Mouse (Mus musculus) small intestine, adult 2 months (tissue): Measurements from ENCODE around the gene Ccdc117. TPM values are rescaled to one million over a fixed set of nuclear protein-coding genes. Genes with fewer than 3 reads are reported as not detected.

Experiments
- H3K27ac ChIP-seq: fragments of 200-500 bp; 2 replicates; pipeline ENCODE4 v1.5.1; 2012; ENCODE audit warnings: low read depth, low read length, control low read depth, inconsistent platforms; ENCODE audit not compliant: insufficient read depth
- H3K27me3 ChIP-seq: fragments of 200-500 bp; 2 replicates; pipeline ENCODE4 v1.6.1; 2012; ENCODE audit warnings: mild to moderate bottlenecking, moderate library complexity, low read length, inconsistent platforms; ENCODE audit not compliant: control insufficient read depth, insufficient read depth
- H3K36me3 ChIP-seq: fragments of 200-500 bp; 2 replicates; pipeline ENCODE4 v1.6.1; 2012; ENCODE audit warnings: mild to moderate bottlenecking, low read length, control low read depth, inconsistent platforms; ENCODE audit not compliant: control insufficient read depth, insufficient read depth
- H3K4me1 ChIP-seq: fragments of 200-500 bp; 2 replicates; pipeline ENCODE4 v1.6.1; 2012; ENCODE audit warnings: low read length, inconsistent platforms, mixed read lengths; ENCODE audit not compliant: control insufficient read depth, insufficient read depth, insufficient read length
- H3K4me3 ChIP-seq: fragments of 200-500 bp; 2 replicates; pipeline ENCODE4 v1.5.1; 2012; ENCODE audit warnings: low read depth, mild to moderate bottlenecking, control low read depth, inconsistent platforms, low read length, moderate library complexity
- CTCF ChIP-seq: fragments of 200-500 bp; IDR thresholded peaks from 2 replicates; pipeline ENCODE4 v1.5.1; 2012; ENCODE audit warnings: low read depth, mild to moderate bottlenecking, control low read depth, inconsistent platforms, low read length, moderate library complexity, mixed read lengths; ENCODE audit not compliant: insufficient replicate concordance, insufficient read length; ENCODE audit errors: extremely low read depth
- POLR2A ChIP-seq: fragments of 200-500 bp; IDR thresholded peaks from 2 replicates; pipeline ENCODE4 v1.6.1; 2012; ENCODE audit warnings: low read depth, mild to moderate bottlenecking, control low read depth, inconsistent platforms, low read length, moderate library complexity
- WGBS: fragments of 180-500 bp; shearing (Covaris S2); methylation state at CpG from one replicate; pipeline ENCODE4 v1.1.7; 2018; 5-methylcytosine and 5-hydroxymethylcytosine counted together
- polyA plus RNA-seq: library from polyadenylated mRNA; depleted of rRNA; stranded (reverse); fragments of >200 nt; gene quantifications from 2 replicates; pipeline ENCODE4 v1.2.3, GENCODE M21; 2012

Ccdc117 gene
- polyA plus RNA-seq, 1 experiment = 2.9 TPM

DNA sequence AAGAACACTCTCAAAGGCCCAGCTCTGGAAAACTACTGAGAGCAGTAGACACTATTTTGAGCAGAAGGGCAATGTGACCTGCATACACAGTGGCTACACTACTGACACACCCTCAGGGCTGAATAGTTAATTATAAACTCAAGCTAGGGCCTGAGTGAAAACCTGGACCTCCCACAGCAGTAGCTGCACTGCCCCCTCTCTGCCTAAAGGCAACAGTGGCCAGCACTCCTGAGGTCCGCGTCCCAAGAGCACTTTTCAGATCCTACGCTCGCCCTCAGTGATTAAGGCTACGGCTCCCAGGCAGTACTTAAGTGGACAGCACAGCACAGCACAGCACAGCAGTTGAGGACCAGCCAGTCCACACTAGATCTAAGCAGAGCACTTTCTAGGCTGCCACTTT is 8.9 kb downstream of the Ccdc117 start:
- WGBS = 84% methylated on average over 5 of the region's 5 CpGs
- peaks cover 48% of the 10 kb centered on the region for H3K36me3 ChIP-seq
- H3K27me3 ChIP-seq = no peaks in the 10 kb centered on the region
- TF ChIP-seq POLR2A (no peak), CTCF (peak; percentile 36; the same call in 1 of the 2 replicates)
- H3K4me1 ChIP-seq = peaks cover 3% of the 10 kb centered on the region; the same call in 1 of the 2 replicates
- no peak overlapping the region for H3K4me3 ChIP-seq
- H3K27ac ChIP-seq = no peak overlapping the region

DNA sequence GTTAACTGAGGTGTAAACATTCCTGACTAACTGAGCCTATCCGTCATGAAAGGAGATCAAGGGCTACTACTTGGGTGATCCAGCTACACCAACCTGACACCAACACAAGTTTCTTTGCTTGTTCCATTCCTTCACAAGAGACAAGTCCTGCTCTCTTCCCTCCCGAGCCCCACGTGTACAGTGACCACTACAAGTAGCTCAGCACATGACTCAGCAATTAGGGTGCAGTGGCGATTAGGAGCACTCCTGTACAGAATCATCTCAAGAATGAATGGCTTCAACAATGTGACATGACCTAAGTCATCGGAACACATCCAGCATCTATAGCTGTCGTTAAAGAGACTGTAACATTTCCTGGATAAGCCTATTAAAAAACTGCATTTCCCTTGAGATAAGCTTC is 11.3 kb downstream of the Ccdc117 start:
- H3K4me3 ChIP-seq = no peak overlapping the region
- H3K27ac ChIP-seq = no peak overlapping the region
- peaks cover 3% of the 10 kb centered on the region; the same call in 1 of the 2 replicates for H3K4me1 ChIP-seq
- no peaks in the 10 kb centered on the region for H3K27me3 ChIP-seq
- TF ChIP-seq CTCF = no peak
- no peak for TF ChIP-seq POLR2A
- WGBS = 71% methylated on average over 6 of the region's 6 CpGs
- H3K36me3 ChIP-seq = peaks cover 58% of the 10 kb centered on the region

DNA sequence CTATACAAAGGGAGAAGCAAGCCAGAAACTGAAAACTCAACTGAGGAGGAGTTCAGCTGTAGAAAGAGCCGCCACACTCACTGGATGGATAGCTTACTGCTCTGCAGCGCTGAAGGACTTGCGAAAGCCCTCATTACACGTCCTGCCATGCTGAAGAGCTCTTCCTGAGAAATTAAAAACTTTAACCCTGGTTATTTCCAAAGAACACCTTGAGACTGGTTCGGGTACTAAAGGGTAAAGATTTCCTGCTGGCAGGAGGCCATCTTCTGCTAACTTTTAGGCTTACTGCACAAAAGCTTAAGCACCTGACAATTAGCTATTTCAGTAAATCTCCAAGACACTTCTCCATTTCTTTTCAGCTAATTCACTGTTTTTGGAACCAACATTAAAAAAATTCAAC is 11.8 kb downstream of the Ccdc117 start:
- TF ChIP-seq POLR2A (no peak), CTCF (no peak)
- no peak overlapping the region for H3K27ac ChIP-seq
- H3K36me3 ChIP-seq = peaks cover 62% of the 10 kb centered on the region
- WGBS = 67% methylated on average over 5 of the region's 5 CpGs
- H3K4me3 ChIP-seq = no peak overlapping the region
- no peaks in the 10 kb centered on the region for H3K27me3 ChIP-seq
- peaks cover 3% of the 10 kb centered on the region; the same call in 1 of the 2 replicates for H3K4me1 ChIP-seq

DNA sequence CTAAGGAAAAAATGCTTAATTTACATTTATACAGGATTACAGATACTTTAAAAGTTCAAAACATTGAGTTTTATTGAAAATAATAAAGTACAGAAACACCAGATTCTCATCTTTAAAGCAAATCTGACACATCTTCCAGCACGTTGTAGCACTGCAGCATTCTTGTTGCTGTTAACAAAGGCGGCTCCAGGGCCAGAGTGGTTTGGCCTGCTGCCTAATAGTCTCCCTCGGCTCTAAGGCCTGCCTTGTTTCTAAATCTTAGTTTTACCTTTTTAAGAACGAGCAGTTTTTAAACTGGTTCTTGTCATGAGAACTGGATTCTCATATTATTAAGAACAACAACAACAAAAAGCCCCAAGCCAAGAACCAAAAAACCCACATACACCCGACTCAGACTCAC is 13.1 kb downstream of the Ccdc117 start:
- peaks cover 6% of the 10 kb centered on the region; the same call in 1 of the 2 replicates for H3K4me1 ChIP-seq
- WGBS = 55% methylated on average over 5 of the region's 5 CpGs
- no peak overlapping the region for H3K4me3 ChIP-seq
- H3K36me3 ChIP-seq = peaks cover 63% of the 10 kb centered on the region
- TF ChIP-seq CTCF (no peak), POLR2A (no peak)
- no peak overlapping the region for H3K27ac ChIP-seq
- no peaks in the 10 kb centered on the region for H3K27me3 ChIP-seq

DNA sequence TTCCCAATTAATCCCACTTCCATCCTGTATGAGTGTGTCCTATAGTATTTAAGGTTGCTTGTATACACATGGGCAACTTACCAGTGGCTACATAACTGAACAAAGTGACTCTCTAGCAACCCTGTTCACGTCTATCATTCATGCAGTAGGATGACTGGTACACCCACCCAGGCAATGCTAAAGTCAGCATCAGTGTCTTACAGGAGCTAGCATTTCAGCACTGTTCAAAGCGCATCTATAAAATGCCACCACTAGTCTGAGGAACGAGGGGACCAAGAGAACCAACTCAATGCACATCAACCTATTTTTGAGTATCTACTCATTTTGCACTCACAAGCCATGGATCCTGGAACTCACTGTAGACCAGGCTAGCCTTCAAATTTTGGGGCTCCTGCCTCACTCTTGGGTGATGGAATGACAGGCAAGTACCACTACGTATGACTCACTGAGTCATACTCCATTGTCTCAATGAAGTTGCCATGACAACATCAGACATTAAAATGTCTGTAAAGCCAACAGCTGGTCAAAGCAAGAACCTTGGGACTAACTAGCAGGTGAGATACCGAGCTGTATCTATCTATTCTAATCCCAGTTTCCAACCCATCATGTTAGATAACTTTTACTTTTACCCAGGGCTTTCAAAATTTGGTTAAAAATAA is 14.0 kb downstream of the Ccdc117 start:
- Histone ChIP-seq H3K4me3 (no peak overlapping the region), H3K4me1 (peaks cover 6% of the 10 kb centered on the region), H3K27me3 (no peaks in the 10 kb centered on the region), H3K27ac (no peak overlapping the region), H3K36me3 (peaks cover 64% of the 10 kb centered on the region)
- no peak for TF ChIP-seq POLR2A
- no peak for TF ChIP-seq CTCF
- 73% methylated on average over 5 of the region's 5 CpGs for WGBS

DNA sequence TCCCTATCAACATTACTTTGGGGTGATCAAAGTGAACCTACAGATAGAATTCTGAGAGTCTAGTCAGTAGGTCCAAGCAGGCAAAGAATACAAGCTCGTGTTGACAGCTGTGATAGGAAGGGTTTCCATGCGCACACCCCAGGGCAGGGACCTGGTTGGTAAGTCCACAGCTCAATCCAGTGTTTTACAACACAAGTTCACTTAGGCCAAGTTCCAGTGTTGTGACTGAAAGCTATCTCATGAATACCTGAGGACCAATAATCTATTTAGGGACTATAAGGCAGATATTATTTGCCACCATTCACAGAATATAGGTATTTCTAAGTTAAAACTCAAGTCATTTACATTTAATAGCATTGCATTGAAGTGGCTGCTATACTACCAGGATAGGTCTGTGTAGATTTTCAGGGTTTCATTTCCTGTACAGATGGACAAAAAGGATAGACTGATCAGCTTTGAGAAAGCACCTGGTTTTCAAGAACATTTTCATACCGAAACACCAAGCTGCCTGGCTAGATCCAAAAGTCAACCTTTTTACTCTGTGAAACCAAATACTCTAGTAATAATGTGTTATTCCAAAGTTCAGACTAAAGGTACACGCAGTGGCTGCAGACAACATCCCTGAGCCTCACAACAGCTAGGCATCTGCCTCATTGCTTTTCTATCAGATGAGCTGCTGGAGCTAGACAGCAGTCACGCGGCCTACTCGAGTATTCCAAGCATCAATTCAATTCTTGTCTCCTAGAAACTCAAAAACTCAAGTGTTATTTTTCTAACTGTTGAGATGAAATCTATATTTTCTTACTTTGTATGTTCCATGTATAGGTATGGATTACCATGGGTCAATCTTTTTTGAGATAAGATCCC is 15.2 kb downstream of the Ccdc117 start:
- 62% methylated on average over 7 of the region's 7 CpGs for WGBS
- H3K27ac ChIP-seq = no peak overlapping the region

DNA sequence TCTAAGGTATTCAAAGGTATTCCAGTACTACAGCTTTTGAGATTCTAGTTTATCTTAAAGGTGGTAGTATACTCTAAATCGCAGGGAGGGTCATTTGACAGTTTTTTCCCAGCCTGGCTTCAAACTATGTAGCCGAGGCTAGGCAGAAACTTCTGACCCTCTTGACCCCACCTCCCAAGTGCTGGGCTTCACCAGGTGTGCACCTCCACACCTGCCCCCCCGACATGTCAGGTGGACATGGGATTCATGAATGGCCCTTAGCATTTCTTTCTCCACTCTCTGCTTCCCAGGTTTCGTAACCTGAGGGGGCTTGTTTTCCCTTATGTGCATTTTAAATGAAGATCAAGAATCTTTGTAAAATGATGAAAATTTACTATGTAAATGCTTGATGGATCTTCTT is 16.6 kb downstream of the Ccdc117 start:
- H3K36me3 ChIP-seq = peaks cover 56% of the 10 kb centered on the region
- no peaks in the 10 kb centered on the region for H3K27me3 ChIP-seq
- WGBS = 74% methylated on average over 4 of the region's 4 CpGs
- TF ChIP-seq CTCF (no peak), POLR2A (no peak)
- H3K4me1 ChIP-seq = peaks cover 8% of the 10 kb centered on the region
- H3K27ac ChIP-seq = no peak overlapping the region
- no peak overlapping the region for H3K4me3 ChIP-seq

More for the DNA sequence above, 15.2 kb downstream of the Ccdc117 start:
- TF ChIP-seq POLR2A = no peak
- TF ChIP-seq CTCF = no peak
- H3K4me3 ChIP-seq = no peak overlapping the region
- H3K4me1 ChIP-seq = peaks cover 8% of the 10 kb centered on the region
- H3K27me3 ChIP-seq = no peaks in the 10 kb centered on the region
- H3K36me3 ChIP-seq = peaks cover 68% of the 10 kb centered on the region
